Mouse (Mus musculus) B cell, adult 2 months (primary cell): ENCODE measurements around the gene Cops9.

ENCODE experiments used
- DNase-seq, 2 experiments: peaks; one replicate each; pipeline ENCODE4 v3.0.0; 2022

Cops9 gene

DNA sequence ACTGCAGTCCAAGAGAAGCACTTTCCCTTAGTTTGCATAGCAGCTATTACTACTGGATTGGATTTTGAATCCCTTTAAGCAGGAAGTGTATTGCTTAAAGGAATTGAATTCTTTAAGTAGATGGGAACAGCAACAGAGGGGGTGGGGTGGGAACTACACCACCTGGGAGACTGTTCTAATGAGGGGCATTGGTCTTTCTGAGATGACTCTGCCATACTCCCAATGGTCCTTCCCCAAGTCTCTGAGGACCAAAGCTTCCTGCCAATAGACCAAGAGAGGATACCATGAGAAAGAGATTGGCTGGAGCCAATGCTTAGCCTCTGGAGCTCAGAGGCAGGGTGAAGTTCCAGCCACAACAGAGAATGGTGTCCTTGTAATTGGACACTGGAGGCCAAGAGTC is 47.7 kb downstream of the Cops9 start, which contains the start of gene Olfr1411:
Gene Olfr1411 (plus strand): TSS at position 301 of the 400 bp plus-strand sequence.
- no peak for DNase-seq
